Mouse (Mus musculus) heart, adult 11 months (tissue): Measurements from ENCODE around the gene Fam149b.

Source experiments
- DNase-seq: peaks from one replicate; pipeline ENCODE4 v3.0.0; 2022

Gene Fam149b

GRCm38 (mm10) chr14:20392326-20392725 is 44.4 kb downstream of the Fam149b start:
- DNase-seq, result peak; percentile 91

- DNase-seq, result peak; percentile 100
Observed at GRCm38 (mm10) chr14:20393205-20393913, 45.4 kb downstream of the Fam149b start, which contains the start of gene Mrps16. Mrps16 (minus strand) TSS chr14:20393634.

GRCm38 (mm10) chr14:20397220-20397619 is 49.3 kb downstream of the Fam149b start:
- DNase-seq, result no peak

- DNase-seq, result peak; percentile 76
Observed at GRCm38 (mm10) chr14:20398864-20399263, 50.9 kb downstream of the Fam149b start.

- DNase-seq, result peak; percentile 89
Observed at GRCm38 (mm10) chr14:20400071-20400470, 52.1 kb downstream of the Fam149b start.

- DNase-seq, result no peak
Observed at GRCm38 (mm10) chr14:20422257-20422656, 74.3 kb downstream of the Fam149b start.

- no peak for DNase-seq
Observed at GRCm38 (mm10) chr14:20423046-20423445, 75.1 kb downstream of the Fam149b start.

- DNase-seq, result no peak
Observed at GRCm38 (mm10) chr14:20428593-20428992, 80.6 kb downstream of the Fam149b start.

GRCm38 (mm10) chr14:20429833-20430232 is 81.9 kb downstream of the Fam149b start:
- DNase-seq, result no peak

GRCm38 (mm10) chr14:20431726-20432125 is 83.8 kb downstream of the Fam149b start:
- DNase-seq, result no peak

GRCm38 (mm10) chr14:20432420-20432819 is 84.5 kb downstream of the Fam149b start:
- no peak for DNase-seq
